Mouse (Mus musculus) spleen, postnatal 0 days (tissue): ENCODE measurements around the gene Nfatc3. TPM values are rescaled to one million over a fixed set of nuclear protein-coding genes. Genes with fewer than 3 reads are reported as not detected.

Source experiments
- polyA plus RNA-seq: library from polyadenylated mRNA; unstranded; fragments of >200 nt; fragmentation: Nextera tagmentation; extraction: Ambion mirVana; gene quantifications from 2 replicates; pipeline ENCODE4 v1.2.1, GENCODE M21; 2015

Gene Nfatc3
- 6.7 and 6.9 TPM in 2 replicates for polyA plus RNA-seq

DNA sequence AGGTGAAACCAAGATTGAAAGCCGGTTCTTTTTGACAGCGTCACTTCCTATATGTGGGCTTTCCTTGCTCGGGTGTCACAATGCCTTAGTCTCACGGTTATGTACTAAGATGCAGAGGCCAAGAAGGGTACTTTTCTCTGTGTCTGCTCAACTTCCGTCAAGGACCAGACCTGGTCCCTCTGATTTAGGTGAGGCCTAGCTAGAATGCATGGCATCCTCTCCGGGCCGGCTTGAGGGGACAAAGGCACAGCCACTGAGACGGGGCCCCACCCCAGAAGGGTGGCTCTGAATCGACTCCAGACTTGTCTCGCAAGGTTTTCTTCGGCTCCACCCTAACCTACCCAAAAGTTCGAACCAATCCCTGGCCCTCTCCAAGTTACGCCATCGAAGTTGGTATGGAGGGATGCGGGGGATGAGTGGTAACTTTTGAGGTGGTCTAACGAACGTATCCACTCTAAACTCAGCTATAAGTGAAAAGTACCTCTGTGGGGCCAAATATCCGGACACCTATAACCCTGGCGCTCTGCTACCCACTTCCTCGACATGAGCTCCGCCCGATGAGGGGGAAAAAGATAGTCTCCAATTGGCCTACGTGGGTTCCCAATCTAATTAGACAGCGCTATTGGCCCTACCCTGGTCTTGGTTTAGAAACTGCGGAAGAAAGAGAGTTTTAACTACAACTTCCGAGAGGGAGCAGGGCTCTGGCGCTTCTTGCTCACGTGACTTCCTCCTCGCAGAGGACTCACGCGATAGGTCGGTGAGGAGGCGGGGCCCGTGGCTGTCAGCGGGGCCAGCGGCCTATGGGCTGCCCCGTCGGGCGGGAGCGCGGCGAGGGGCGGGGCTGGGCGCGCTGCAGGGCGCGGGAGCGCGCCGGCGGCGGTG is at the start of gene Nfatc3:
Gene Nfatc3 (plus strand): TSS at position 110 of the 882 bp plus-strand sequence.

DNA sequence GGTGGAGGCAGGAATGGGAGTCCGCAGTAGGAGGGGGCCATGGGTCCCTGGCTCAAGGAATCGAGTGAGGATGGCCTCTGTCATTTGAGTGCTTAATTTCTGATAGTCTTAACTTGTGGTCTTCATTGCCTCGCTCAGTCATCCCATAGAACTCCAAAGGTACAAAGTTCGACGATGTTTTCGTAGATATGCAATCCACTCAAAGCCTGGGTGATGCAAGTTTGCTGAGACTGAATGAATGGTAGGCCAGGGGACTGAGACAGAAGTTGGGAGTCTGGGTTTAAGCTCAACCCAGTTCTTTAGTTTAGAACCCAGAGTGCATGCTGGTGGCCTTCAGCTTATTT is 47.0 kb upstream of the Nfatc3 start, which contains the start of gene Ddx28:
Gene Ddx28 (minus strand): TSS at position 240 of the 344 bp plus-strand sequence.

GRCm38 (mm10) chr8:106136156-106137130 is 77.8 kb downstream of the Nfatc3 start, which contains the start of gene Esrp2:
Gene Esrp2, minus strand, starts transcription at chr8:106136974.

DNA sequence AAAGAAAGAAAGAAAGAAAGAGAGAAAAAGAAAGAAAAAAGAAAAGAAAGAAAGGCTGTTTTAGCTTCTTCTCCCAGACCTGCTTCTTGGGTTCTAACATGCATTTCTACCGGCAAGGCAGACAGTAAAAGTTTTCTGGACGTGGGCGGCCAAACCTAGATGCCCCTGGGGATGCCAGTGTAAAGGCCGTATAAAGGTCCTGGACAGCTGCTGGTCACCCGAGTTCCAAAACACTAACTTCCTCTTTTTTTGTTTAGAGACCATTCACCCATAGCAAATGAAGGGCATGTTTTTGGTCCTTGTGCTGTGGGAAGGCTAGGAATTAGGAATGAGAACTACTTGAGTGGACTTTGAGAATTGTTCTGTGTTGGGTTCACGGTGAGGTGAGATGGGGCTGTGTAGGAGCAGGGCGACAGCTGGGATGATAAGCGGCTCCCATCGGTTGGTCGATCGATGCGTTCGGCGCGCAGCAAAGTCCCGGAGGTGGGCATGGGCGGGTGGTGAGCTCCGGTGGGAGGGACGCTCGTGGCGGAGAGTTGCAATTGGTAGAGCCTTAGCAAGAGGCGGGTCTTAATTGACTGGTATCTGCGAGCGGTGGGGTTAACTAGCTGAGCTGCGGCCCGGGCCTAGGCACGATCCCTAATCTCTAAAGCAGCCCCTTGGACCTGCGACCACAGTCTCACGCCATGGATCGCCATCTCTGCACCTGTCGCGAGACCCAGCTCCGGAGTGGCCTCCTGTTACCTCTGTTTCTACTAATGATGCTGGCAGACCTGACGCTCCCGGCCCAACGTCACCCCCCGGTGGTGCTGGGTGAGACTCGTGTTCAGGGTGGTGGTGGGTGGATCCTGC is 91.4 kb downstream of the Nfatc3 start, which contains the start of gene Pla2g15:
Gene Pla2g15 (plus strand): TSS at position 599 of the 852 bp plus-strand sequence.

DNA sequence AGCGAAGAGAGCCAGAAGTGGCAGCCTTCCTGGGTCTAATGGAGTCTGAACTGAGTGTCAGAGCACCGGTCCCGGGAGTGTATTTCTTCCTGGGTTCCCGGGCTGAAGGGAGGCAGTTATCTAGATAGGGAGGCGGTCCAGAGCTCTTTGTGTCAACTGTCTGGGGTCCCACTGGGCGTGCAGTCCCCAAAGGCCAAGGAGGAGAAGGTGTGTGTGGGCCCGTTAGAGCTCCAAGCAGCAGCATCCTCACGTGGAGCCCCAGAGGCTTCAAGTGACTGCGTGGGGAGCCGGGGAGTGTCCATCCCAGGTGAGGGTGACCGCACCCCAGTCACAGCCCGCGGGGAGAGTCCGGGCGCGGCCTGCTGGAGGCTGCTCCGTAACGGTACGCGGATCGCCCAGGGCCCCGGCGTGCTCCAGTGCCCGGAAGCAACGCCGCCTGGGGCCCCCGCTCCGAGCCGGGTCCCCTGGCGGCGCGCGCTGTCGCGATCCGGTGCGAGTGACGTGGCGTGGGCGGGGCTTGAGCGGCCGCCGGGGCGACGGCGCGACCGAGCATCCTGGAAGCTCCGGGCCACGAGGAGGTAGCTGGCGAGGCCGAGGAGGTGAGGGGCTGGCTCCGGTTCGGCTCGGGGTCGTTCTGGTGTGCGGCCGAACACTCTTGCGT is 109.8 kb downstream of the Nfatc3 start, which contains the start of gene Slc7a6:
Gene Slc7a6 (plus strand): TSS at position 502 of the 661 bp plus-strand sequence.

Other genes with a start within 250 kb of the Nfatc3 start
- gene Ranbp10, start 231.5 kb upstream of the Nfatc3 start, polyA plus RNA-seq = 43.9 and 49.2 TPM in 2 replicates
- 0.22 and 0.23 TPM in 2 replicates for gene Tsnaxip1, start 231.1 kb upstream of the Nfatc3 start, polyA plus RNA-seq
- 21.0 and 21.1 TPM in 2 replicates for gene Cenpt, start 205.6 kb upstream of the Nfatc3 start, polyA plus RNA-seq
- gene Thap11, start 203.7 kb upstream of the Nfatc3 start, polyA plus RNA-seq = 33.8 and 34.9 TPM in 2 replicates
- gene Nutf2, start 198.3 kb upstream of the Nfatc3 start, polyA plus RNA-seq = 125 and 144 TPM in 2 replicates
- gene Edc4, start 178.0 kb upstream of the Nfatc3 start, polyA plus RNA-seq = 16.4 and 18.2 TPM in 2 replicates
- 0.46 TPM in 1 of 2 replicates, not detected in the other for gene Nrn1l, start 165.3 kb upstream of the Nfatc3 start, polyA plus RNA-seq
- gene Pskh1, start 158.4 kb upstream of the Nfatc3 start, polyA plus RNA-seq = 12.7 and 15.0 TPM in 2 replicates
- 1.4 and 4.2 TPM in 2 replicates for gene Ctrl, start 125.0 kb upstream of the Nfatc3 start, polyA plus RNA-seq
- 77.1 and 84.1 TPM in 2 replicates for gene Psmb10, start 120.4 kb upstream of the Nfatc3 start, polyA plus RNA-seq
- 0.82 and 1.0 TPM in 2 replicates for gene Lcat, start 115.5 kb upstream of the Nfatc3 start, polyA plus RNA-seq
- 12.0 and 12.9 TPM in 2 replicates for gene Slc12a4, start 92.7 kb upstream of the Nfatc3 start, polyA plus RNA-seq
- gene Dpep3, start 79.4 kb upstream of the Nfatc3 start, polyA plus RNA-seq = not detected in 2 replicates
- 14.1 and 14.8 TPM in 2 replicates for gene Dus2, start 67.5 kb upstream of the Nfatc3 start, polyA plus RNA-seq
- not detected in 2 replicates for gene Dpep2nb, start 52.9 kb upstream of the Nfatc3 start, polyA plus RNA-seq
- gene Ddx28, start 47.0 kb upstream of the Nfatc3 start, polyA plus RNA-seq = 9.3 and 9.8 TPM in 2 replicates
- gene Esrp2, start 78.1 kb downstream of the Nfatc3 start, polyA plus RNA-seq = 0.51 and 0.56 TPM in 2 replicates
- 7.2 and 9.4 TPM in 2 replicates for gene Pla2g15, start 91.6 kb downstream of the Nfatc3 start, polyA plus RNA-seq
- 10.7 and 12.3 TPM in 2 replicates for gene Slc7a6, start 110.0 kb downstream of the Nfatc3 start, polyA plus RNA-seq
- gene Slc7a6os, start 152.1 kb downstream of the Nfatc3 start, polyA plus RNA-seq = 18.3 and 20.0 TPM in 2 replicates
- 22.3 and 25.3 TPM in 2 replicates for gene Prmt7, start 152.1 kb downstream of the Nfatc3 start, polyA plus RNA-seq